Mouse (Mus musculus): ENCODE results near the gene Hsbp1. TPM values are rescaled to one million over a fixed set of nuclear protein-coding genes. Genes with fewer than 3 reads are reported as not detected.

Hsbp1 gene
- polyA plus RNA-seq, 1 experiment = 103 TPM

GRCm38 (mm10) chr8:119339546-119339945 lies 4.7 kb upstream of the Hsbp1 start:
- peaks cover 6% of the 10 kb centered on the region for H3K4me1 ChIP-seq (replicated peaks; ENCODE audit: control insufficient read depth, insufficient read depth, low read length)
- H3K36me3 ChIP-seq (ENCODE audit: control insufficient read depth, insufficient read depth, low read length) = no peaks in the 10 kb centered on the region
- WGBS = 91% methylated on average over 4 of the region's 4 CpGs
- DNase-seq = no peak
- no peak overlapping the region for H3K4me3 ChIP-seq (ENCODE audit: control insufficient read depth, insufficient read depth, low read length)
- no peak overlapping the region for H3K27ac ChIP-seq (ENCODE audit: control insufficient read depth, insufficient read depth, low read length)
- TF ChIP-seq POLR2A (IDR thresholded peaks at IDR 0.05; ENCODE audit: control insufficient read depth, extremely low read depth, insufficient read depth, low read length, poor library complexity) = no peak
- no peak for TF ChIP-seq CTCF (IDR thresholded peaks at IDR 0.05; ENCODE audit: borderline replicate concordance, control insufficient read depth, extremely low read depth, insufficient read depth, low read length, poor library complexity)
- H3K27me3 ChIP-seq (ENCODE audit: control insufficient read depth, insufficient read depth, low read length) = no peaks in the 10 kb centered on the region

DNA sequence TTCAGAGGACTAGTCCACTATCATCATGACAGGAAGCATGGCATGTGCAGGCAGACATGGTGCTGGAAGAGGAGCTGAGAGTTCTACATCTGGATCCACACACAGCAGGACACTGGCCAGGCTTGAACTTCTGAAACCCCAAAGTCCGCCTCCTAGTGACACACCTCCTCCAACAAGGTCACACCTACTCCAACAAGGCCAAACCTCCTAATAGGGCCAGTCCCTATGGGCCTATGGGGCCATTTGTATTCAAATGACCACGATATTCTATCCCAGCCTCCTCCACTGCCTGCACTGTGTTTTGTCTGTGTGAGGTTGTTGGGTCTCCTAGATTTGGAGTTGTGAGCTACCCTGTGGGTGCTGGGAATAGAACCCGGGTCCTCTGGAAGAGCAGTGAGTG lies 682 bp upstream of the Hsbp1 start:
- H3K4me1 ChIP-seq (replicated peaks; ENCODE audit: control insufficient read depth, insufficient read depth, low read length) = peaks cover 19% of the 10 kb centered on the region
- no peak overlapping the region for H3K27ac ChIP-seq (ENCODE audit: control insufficient read depth, insufficient read depth, low read length)
- no peak overlapping the region for H3K4me3 ChIP-seq (ENCODE audit: control insufficient read depth, insufficient read depth, low read length)
- peaks cover 13% of the 10 kb centered on the region for H3K36me3 ChIP-seq (ENCODE audit: control insufficient read depth, insufficient read depth, low read length)
- no peak for TF ChIP-seq POLR2A (IDR thresholded peaks at IDR 0.05; ENCODE audit: control insufficient read depth, extremely low read depth, insufficient read depth, low read length, poor library complexity)
- no peak for TF ChIP-seq CTCF (IDR thresholded peaks at IDR 0.05; ENCODE audit: borderline replicate concordance, control insufficient read depth, extremely low read depth, insufficient read depth, low read length, poor library complexity)
- WGBS = 95% methylated on average over 3 of the region's 3 CpGs
- DNase-seq = no peak
- H3K27me3 ChIP-seq (ENCODE audit: control insufficient read depth, insufficient read depth, low read length) = no peaks in the 10 kb centered on the region

- DNase-seq = peak; percentile 12
- Histone ChIP-seq H3K27me3 (ENCODE audit: control insufficient read depth, insufficient read depth, low read length) (no peaks in the 10 kb centered on the region), H3K4me3 (ENCODE audit: control insufficient read depth, insufficient read depth, low read length) (peak overlapping the region; percentile 77), H3K36me3 (ENCODE audit: control insufficient read depth, insufficient read depth, low read length) (peaks cover 21% of the 10 kb centered on the region), H3K4me1 (replicated peaks; ENCODE audit: control insufficient read depth, insufficient read depth, low read length) (peaks cover 19% of the 10 kb centered on the region), H3K27ac (ENCODE audit: control insufficient read depth, insufficient read depth, low read length) (no peak overlapping the region)
- TF ChIP-seq POLR2A (IDR thresholded peaks at IDR 0.05; ENCODE audit: control insufficient read depth, extremely low read depth, insufficient read depth, low read length, poor library complexity) = no peak
- TF ChIP-seq CTCF (IDR thresholded peaks at IDR 0.05; ENCODE audit: borderline replicate concordance, control insufficient read depth, extremely low read depth, insufficient read depth, low read length, poor library complexity) = no peak
- WGBS = 31% methylated on average over 22 of the region's 22 CpGs
Measured at GRCm38 (mm10) chr8:119345029-119345682, 868 bp downstream of the Hsbp1 start.

- 89% methylated on average over 15 of the region's 15 CpGs for WGBS
- H3K36me3 ChIP-seq (ENCODE audit: control insufficient read depth, insufficient read depth, low read length) = peaks cover 21% of the 10 kb centered on the region
Measured at GRCm38 (mm10) chr8:119345683-119346075, 1.4 kb downstream of the Hsbp1 start.

GRCm38 (mm10) chr8:119351647-119352046 lies 7.4 kb downstream of the Hsbp1 start:
- H3K4me3 ChIP-seq (ENCODE audit: control insufficient read depth, insufficient read depth, low read length) = no peak overlapping the region
- no peak overlapping the region for H3K27ac ChIP-seq (ENCODE audit: control insufficient read depth, insufficient read depth, low read length)

More at GRCm38 (mm10) chr8:119345683-119346075, 1.4 kb downstream of the Hsbp1 start:
- Histone ChIP-seq H3K27me3 (ENCODE audit: control insufficient read depth, insufficient read depth, low read length) (no peaks in the 10 kb centered on the region), H3K27ac (ENCODE audit: control insufficient read depth, insufficient read depth, low read length) (no peak overlapping the region), H3K4me1 (replicated peaks; ENCODE audit: control insufficient read depth, insufficient read depth, low read length) (peaks cover 17% of the 10 kb centered on the region), H3K4me3 (ENCODE audit: control insufficient read depth, insufficient read depth, low read length) (no peak overlapping the region)
- TF ChIP-seq CTCF (IDR thresholded peaks at IDR 0.05; ENCODE audit: borderline replicate concordance, control insufficient read depth, extremely low read depth, insufficient read depth, low read length, poor library complexity) (no peak), POLR2A (IDR thresholded peaks at IDR 0.05; ENCODE audit: control insufficient read depth, extremely low read depth, insufficient read depth, low read length, poor library complexity) (no peak)
- no peak for DNase-seq

DNA sequence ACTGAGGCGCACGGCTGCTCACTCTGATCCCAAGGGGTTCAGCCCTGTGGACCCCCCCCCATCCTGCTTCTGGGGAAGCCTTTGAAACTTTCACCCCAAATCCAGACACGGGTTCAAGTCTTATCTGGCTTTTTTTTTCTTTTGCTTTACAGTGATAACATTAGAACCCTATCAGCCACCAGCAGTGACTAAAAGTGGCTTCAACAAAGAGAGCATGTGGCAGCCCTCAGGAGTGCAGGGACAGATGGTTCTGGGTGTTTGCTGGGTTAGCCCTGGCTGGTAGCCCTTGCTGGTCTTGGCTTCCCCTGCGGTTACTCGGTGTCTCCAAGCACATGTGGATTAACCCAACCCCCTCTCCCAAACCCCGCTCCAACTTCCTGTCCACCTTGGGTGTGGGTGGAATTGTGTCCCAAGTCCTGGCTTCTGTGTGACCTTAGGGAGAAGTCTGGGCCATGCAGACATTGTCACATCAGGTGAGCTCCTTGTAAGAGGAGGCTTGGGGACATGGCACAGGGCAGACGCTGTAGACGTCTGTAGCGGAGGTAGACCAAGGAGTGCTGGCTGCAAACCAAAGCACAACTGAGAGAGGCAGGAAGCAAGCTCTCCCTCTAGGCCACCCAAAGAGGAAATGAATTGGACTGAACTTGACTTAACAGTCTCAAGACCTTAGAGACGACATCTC lies 8.8 kb downstream of the Hsbp1 start:
- 12% methylated on average over 10 of the region's 10 CpGs for WGBS
- peak overlapping the region; percentile 10; the same call in 1 of the 2 replicates for H3K27ac ChIP-seq (ENCODE audit: control insufficient read depth, insufficient read depth, low read length)
- TF ChIP-seq CTCF (IDR thresholded peaks at IDR 0.05; ENCODE audit: borderline replicate concordance, control insufficient read depth, extremely low read depth, insufficient read depth, low read length, poor library complexity) (no peak), POLR2A (IDR thresholded peaks at IDR 0.05; ENCODE audit: control insufficient read depth, extremely low read depth, insufficient read depth, low read length, poor library complexity) (no peak)
- H3K36me3 ChIP-seq (ENCODE audit: control insufficient read depth, insufficient read depth, low read length) = peaks cover 13% of the 10 kb centered on the region
- H3K4me1 ChIP-seq (replicated peaks; ENCODE audit: control insufficient read depth, insufficient read depth, low read length) = peaks cover 20% of the 10 kb centered on the region
- DNase-seq = no peak
- no peak overlapping the region for H3K4me3 ChIP-seq (ENCODE audit: control insufficient read depth, insufficient read depth, low read length)
- H3K27me3 ChIP-seq (ENCODE audit: control insufficient read depth, insufficient read depth, low read length) = no peaks in the 10 kb centered on the region

More at GRCm38 (mm10) chr8:119351647-119352046, 7.4 kb downstream of the Hsbp1 start:
- H3K36me3 ChIP-seq (ENCODE audit: control insufficient read depth, insufficient read depth, low read length) = peaks cover 21% of the 10 kb centered on the region
- no peak for DNase-seq
- TF ChIP-seq CTCF (IDR thresholded peaks at IDR 0.05; ENCODE audit: borderline replicate concordance, control insufficient read depth, extremely low read depth, insufficient read depth, low read length, poor library complexity) = no peak
- no peak for TF ChIP-seq POLR2A (IDR thresholded peaks at IDR 0.05; ENCODE audit: control insufficient read depth, extremely low read depth, insufficient read depth, low read length, poor library complexity)
- 97% methylated on average over 19 of the region's 19 CpGs for whole genome bisulfite sequencing
- H3K27me3 ChIP-seq (ENCODE audit: control insufficient read depth, insufficient read depth, low read length) = no peaks in the 10 kb centered on the region
- peaks cover 26% of the 10 kb centered on the region for H3K4me1 ChIP-seq (replicated peaks; ENCODE audit: control insufficient read depth, insufficient read depth, low read length)
